Mouse (Mus musculus): ENCODE measurements at regions not wholly inside any gene's neighbourhood (a gene's known extent, or its start where the extent isn't known, plus 50 kb on each side); places are given as distances from the start of the nearest gene placed in this dataset.

- DNase-seq = no peak
These were observed 52.4 kb upstream of the Zeb2 start for GRCm38 (mm10) chr2:45169429-45170070.

GRCm38 (mm10) chr2:45168606-45169005 is 51.4 kb upstream of the Zeb2 start:
- DNase-seq = no peak
